Mouse (Mus musculus): ENCODE data around the gene Faah. TPM values are rescaled to one million over a fixed set of nuclear protein-coding genes. Genes with fewer than 3 reads are reported as not detected.

Faah gene
- polyA plus RNA-seq, 1 experiment from 2014 or later = 3.9 TPM

- H3K4me1 ChIP-seq = peaks cover 6% of the 10 kb centered on the region; the same call in 1 of the 2 replicates
- WGBS (ENCODE audit: insufficient replicate concordance) = 5% methylated on average over 37 of the region's 37 CpGs
- no peak for ATAC-seq
- no peaks in the 10 kb centered on the region for H3K36me3 ChIP-seq
- H3K9ac ChIP-seq = no peak overlapping the region
- H3K27ac ChIP-seq = no peak overlapping the region
- H3K9me3 ChIP-seq (replicated peaks) = no peaks in the 10 kb centered on the region
- H3K27me3 ChIP-seq (replicated peaks) = peaks cover 100% of the 10 kb centered on the region
- no peak overlapping the region for H3K4me2 ChIP-seq
- no peak overlapping the region for H3K4me3 ChIP-seq
These were observed 79.2 kb downstream of the Faah start for GRCm38 (mm10) chr4:115938276-115939160.

- WGBS (ENCODE audit: insufficient replicate concordance) = 4% methylated on average over 19 of the region's 19 CpGs
- H3K4me1 ChIP-seq = peaks cover 6% of the 10 kb centered on the region; the same call in 1 of the 2 replicates
- no peak for ATAC-seq
- no peak overlapping the region for H3K4me3 ChIP-seq
- no peak overlapping the region for H3K27ac ChIP-seq
- no peaks in the 10 kb centered on the region for H3K9me3 ChIP-seq (replicated peaks)
- no peak overlapping the region for H3K9ac ChIP-seq
- H3K4me2 ChIP-seq = no peak overlapping the region
- H3K36me3 ChIP-seq = no peaks in the 10 kb centered on the region
- peaks cover 100% of the 10 kb centered on the region for H3K27me3 ChIP-seq (replicated peaks)
These were observed 80.4 kb downstream of the Faah start for GRCm38 (mm10) chr4:115937061-115937976.

GRCm38 (mm10) chr4:115936646-115937045, 81.1 kb downstream of the Faah start:
- WGBS (ENCODE audit: insufficient replicate concordance) = 3% methylated on average over 20 of the region's 20 CpGs
- peaks cover 100% of the 10 kb centered on the region for H3K27me3 ChIP-seq (replicated peaks)
- no peaks in the 10 kb centered on the region for H3K36me3 ChIP-seq
- H3K9me3 ChIP-seq (replicated peaks) = no peaks in the 10 kb centered on the region
- H3K9ac ChIP-seq = no peak overlapping the region
- no peak overlapping the region for H3K4me3 ChIP-seq
- peaks cover 6% of the 10 kb centered on the region; the same call in 1 of the 2 replicates for H3K4me1 ChIP-seq
- H3K27ac ChIP-seq = no peak overlapping the region
- ATAC-seq = no peak
- no peak overlapping the region for H3K4me2 ChIP-seq

GRCm38 (mm10) chr4:115935835-115936581, 81.7 kb downstream of the Faah start:
- Histone ChIP-seq H3K4me1 (peaks cover 6% of the 10 kb centered on the region; the same call in 1 of the 2 replicates), H3K36me3 (no peaks in the 10 kb centered on the region), H3K9me3 (replicated peaks) (no peaks in the 10 kb centered on the region), H3K4me3 (no peak overlapping the region), H3K27ac (no peak overlapping the region), H3K9ac (no peak overlapping the region), H3K27me3 (replicated peaks) (peaks cover 100% of the 10 kb centered on the region), H3K4me2 (no peak overlapping the region)
- WGBS (ENCODE audit: insufficient replicate concordance) = 1% methylated on average over 36 of the region's 36 CpGs
- no peak for ATAC-seq

GRCm38 (mm10) chr4:115931556-115932088, 86.1 kb downstream of the Faah start:
- Histone ChIP-seq H3K4me1 (no peaks in the 10 kb centered on the region), H3K4me3 (no peak overlapping the region), H3K9ac (no peak overlapping the region), H3K27me3 (replicated peaks) (peaks cover 100% of the 10 kb centered on the region), H3K36me3 (no peaks in the 10 kb centered on the region), H3K27ac (no peak overlapping the region), H3K9me3 (replicated peaks) (no peaks in the 10 kb centered on the region), H3K4me2 (no peak overlapping the region)
- 45% methylated on average over 13 of the region's 13 CpGs for WGBS (ENCODE audit: insufficient replicate concordance)
- ATAC-seq = no peak

DNA sequence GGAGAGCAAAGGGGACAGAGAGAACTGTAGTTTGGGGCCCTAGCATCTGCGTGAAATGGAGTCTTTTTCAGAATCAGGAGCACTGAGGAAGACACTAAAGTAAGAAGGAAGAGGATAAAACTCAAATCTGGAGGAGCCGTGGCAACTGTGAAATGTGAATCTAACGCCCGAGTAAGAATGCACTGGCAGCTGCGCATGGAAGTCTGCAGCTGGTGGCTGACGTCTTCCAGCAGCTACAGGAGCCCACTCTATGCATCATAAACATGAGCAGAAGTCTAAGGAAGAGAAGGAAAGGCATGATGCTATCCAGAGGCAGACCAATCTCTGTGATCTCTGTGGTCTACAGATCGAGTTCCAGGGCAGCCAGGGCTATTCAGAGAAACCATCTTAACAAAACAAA, 90.1 kb downstream of the Faah start:
- H3K9ac ChIP-seq = no peak overlapping the region
- H3K4me1 ChIP-seq = no peaks in the 10 kb centered on the region
- H3K4me3 ChIP-seq = no peak overlapping the region
- H3K36me3 ChIP-seq = no peaks in the 10 kb centered on the region
- no peak for ATAC-seq
- H3K27ac ChIP-seq = no peak overlapping the region
- no peaks in the 10 kb centered on the region for H3K9me3 ChIP-seq (replicated peaks)
- H3K4me2 ChIP-seq = no peak overlapping the region
- WGBS (ENCODE audit: insufficient replicate concordance) = 46% methylated on average over 7 of the region's 7 CpGs
- H3K27me3 ChIP-seq (replicated peaks) = peaks cover 82% of the 10 kb centered on the region

- H3K9me3 ChIP-seq (replicated peaks) = no peaks in the 10 kb centered on the region
- WGBS (ENCODE audit: insufficient replicate concordance) = 59% methylated on average over 16 of the region's 16 CpGs
- no peak overlapping the region for H3K4me2 ChIP-seq
- ATAC-seq = no peak
- H3K36me3 ChIP-seq = no peaks in the 10 kb centered on the region
- no peak overlapping the region for H3K27ac ChIP-seq
- peaks cover 72% of the 10 kb centered on the region for H3K27me3 ChIP-seq (replicated peaks)
- H3K4me3 ChIP-seq = no peak overlapping the region
- H3K4me1 ChIP-seq = no peaks in the 10 kb centered on the region
- H3K9ac ChIP-seq = no peak overlapping the region
These were observed 94.4 kb downstream of the Faah start for GRCm38 (mm10) chr4:115923262-115923880.

- no peak overlapping the region for H3K27ac ChIP-seq
- H3K4me2 ChIP-seq = no peak overlapping the region
- no peaks in the 10 kb centered on the region for H3K36me3 ChIP-seq
- H3K9ac ChIP-seq = no peak overlapping the region
- peaks cover 72% of the 10 kb centered on the region for H3K27me3 ChIP-seq (replicated peaks)
- no peaks in the 10 kb centered on the region for H3K9me3 ChIP-seq (replicated peaks)
- no peak overlapping the region for H3K4me3 ChIP-seq
- no peaks in the 10 kb centered on the region for H3K4me1 ChIP-seq
- WGBS (ENCODE audit: insufficient replicate concordance) = 61% methylated on average over 5 of the region's 5 CpGs
- no peak for ATAC-seq
These were observed 95.0 kb downstream of the Faah start for GRCm38 (mm10) chr4:115922688-115923087.

- H3K4me1 ChIP-seq = no peaks in the 10 kb centered on the region
- no peak for ATAC-seq
- H3K4me3 ChIP-seq = no peak overlapping the region
- 66% methylated on average over 16 of the region's 16 CpGs for WGBS (ENCODE audit: insufficient replicate concordance)
- no peak overlapping the region for H3K27ac ChIP-seq
- peaks cover 80% of the 10 kb centered on the region for H3K27me3 ChIP-seq (replicated peaks)
- no peaks in the 10 kb centered on the region for H3K36me3 ChIP-seq
- H3K4me2 ChIP-seq = no peak overlapping the region
- H3K9ac ChIP-seq = no peak overlapping the region
- no peaks in the 10 kb centered on the region for H3K9me3 ChIP-seq (replicated peaks)
These were observed 97.8 kb downstream of the Faah start for GRCm38 (mm10) chr4:115919911-115920310.
